Mouse (Mus musculus) lung, postnatal 10 days (tissue): ENCODE results near the gene Erfe.

Experiments used
- DNase-seq: peaks from one replicate; pipeline ENCODE4 v3.0.0; 2021

Gene Erfe

DNA sequence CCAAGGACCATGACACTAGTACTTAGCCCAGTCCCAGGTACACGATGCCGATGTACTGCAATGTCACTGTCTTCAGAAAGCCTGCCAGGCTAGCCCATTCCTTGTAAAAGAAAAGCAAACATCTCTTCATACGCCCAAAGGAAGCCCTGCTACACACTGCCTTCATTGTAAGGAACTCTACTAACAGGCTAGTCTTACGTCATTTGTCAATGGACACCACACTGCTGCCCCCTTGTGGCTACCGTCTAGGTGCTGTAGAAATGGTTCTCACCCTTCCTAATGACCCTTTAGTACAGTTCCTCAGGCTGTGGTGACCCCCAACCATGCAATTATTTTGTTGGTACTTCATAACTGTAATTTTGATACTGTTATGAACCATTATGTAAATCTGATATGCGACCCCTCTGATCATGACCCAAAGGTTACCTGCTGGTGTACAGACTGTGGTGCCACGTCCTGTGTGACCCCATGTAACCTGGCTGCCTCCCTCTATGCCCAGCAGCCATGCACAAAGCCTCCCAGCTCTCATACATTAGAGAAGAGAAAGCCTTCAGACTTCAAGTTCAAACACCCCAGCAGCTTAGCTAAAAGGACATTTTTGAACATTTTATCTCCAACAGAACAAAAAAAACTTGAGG lies 14.3 kb downstream of the Erfe start:
- peak; percentile 84 for DNase-seq

DNA sequence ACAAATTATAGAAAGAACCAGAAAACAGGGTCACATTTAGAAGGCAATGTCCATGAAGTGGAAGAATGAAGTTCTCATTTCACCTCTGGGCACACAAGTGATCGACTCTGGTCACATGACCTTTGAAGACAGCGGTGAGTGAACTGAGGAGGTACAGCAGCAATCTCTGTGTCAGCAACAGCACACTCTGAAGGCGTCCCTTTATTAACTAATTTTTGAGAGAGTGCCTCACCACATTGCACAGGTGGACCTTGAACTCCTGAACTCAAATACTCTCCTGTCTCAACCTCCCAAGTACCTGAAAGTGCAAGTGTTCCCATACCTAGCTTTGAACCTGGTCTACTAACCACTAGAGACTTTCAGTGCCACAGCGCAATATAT lies 14.9 kb downstream of the Erfe start:
- no peak for DNase-seq

GRCm38 (mm10) chr1:91390369-91390768 lies 24.1 kb downstream of the Erfe start:
- DNase-seq: no peak

DNA sequence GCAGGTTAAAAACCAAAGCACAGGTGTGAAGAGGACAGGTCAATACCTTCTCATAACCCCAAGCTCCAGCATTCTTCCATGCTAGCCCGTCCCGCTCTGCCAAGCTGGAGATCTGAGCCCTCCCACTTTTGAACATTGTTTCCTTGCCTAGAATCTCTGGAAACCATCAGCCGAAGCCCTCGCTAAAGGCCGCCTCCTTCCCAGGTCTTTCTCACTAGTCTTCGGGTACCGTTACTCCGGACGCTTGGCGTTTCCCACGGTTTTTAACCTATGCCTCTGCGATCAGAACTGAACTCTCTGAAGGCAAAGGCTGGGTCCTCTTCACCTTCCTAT lies 31.7 kb downstream of the Erfe start:
- peak; percentile 33 for DNase-seq

DNA sequence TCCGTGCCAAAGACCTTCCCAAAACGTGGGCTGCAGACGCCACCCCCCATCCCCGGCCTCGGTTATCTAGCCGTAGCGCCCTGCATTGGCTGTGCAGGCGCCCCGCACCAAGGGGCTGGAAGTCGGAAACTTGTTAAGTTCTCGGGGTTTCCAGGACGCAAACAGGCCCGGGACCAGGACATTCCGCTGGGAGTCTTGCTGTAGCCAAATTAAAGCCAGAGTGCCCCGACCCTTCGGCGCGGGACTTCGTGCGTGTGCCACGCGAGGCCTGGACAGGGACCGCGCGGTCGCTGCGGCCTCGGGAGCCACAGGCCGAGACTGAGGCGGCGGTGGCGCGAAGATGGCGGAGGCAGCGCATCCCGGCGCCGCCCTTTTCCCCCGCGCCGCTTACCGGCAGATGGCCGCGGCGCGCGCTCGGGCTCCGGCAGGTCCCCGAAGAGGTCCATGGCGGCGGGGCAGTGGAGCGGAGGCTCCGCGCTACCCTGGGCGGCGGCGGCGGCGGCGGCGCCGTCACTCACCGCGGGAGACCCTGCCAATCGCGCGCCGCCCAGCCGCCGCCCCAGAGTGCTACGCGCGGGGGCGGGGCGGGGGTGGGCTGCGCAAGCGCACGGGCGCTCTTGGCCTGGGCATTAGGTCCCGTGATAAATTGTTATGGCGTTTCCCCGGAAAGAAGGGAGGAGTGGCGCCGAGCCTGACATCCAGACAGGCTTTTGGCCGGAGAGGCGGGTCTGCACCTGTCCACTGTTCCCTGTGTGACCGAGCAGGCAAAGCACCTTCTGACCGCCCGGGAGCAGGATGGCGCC lies 32.2 kb downstream of the Erfe start, which contains the start of gene Ilkap:
Ilkap (minus strand) TSS at position 556 of the 803 bp plus-strand sequence.
- peak; percentile 85 for DNase-seq

- no peak for DNase-seq
These were observed 38.7 kb downstream of the Erfe start for GRCm38 (mm10) chr1:91404976-91405375.

GRCm38 (mm10) chr1:91405406-91406169 lies 39.4 kb downstream of the Erfe start:
- DNase-seq: no peak

- DNase-seq: no peak
These were observed 41.6 kb downstream of the Erfe start for GRCm38 (mm10) chr1:91407819-91408218.

GRCm38 (mm10) chr1:91411631-91412285 lies 45.5 kb downstream of the Erfe start:
- no peak for DNase-seq

GRCm38 (mm10) chr1:91412286-91413029 lies 46.2 kb downstream of the Erfe start:
- DNase-seq: peak; percentile 49

DNA sequence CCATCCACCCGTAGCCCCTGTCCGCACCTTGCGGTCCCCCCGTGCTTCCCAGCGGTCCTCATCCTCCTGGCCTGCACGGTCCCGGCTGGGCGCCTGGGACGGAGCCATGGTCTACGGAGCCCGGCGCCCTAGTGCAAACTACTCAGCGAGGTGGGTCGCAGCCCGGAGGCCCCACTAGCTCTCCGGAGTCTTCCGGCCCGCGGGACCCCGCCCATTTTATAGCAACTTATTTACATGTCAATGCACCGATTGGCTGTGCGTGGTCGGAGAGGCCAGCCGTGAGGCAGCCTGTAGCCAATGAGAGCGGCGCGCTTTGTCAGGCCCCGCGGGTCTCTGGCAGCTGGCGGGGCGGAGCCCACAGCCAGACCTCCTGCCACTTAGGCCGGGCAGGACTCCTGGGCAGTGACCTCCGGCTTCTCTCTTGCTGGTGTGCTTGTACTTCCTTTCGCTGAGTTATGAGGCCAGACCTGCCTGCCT lies 46.8 kb downstream of the Erfe start:
- DNase-seq: peak; percentile 97

DNA sequence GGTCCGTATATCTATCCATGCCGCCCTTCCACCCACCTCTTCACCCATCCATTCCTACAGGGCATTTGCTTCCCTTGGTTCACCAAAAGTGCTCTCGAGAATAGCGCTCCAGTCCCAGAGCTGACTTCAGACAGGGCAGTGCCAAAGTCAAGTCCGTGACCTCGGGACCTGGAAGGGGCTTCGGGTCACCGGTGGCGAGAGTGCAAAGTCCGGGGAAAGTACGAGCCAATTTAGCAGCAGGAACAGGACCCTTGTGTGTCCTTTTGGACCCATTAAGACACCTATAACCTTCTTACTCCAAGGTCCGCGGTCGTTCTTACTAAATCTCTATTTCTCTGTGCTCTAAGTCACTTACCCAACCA lies 47.3 kb downstream of the Erfe start:
- no peak for DNase-seq

DNA sequence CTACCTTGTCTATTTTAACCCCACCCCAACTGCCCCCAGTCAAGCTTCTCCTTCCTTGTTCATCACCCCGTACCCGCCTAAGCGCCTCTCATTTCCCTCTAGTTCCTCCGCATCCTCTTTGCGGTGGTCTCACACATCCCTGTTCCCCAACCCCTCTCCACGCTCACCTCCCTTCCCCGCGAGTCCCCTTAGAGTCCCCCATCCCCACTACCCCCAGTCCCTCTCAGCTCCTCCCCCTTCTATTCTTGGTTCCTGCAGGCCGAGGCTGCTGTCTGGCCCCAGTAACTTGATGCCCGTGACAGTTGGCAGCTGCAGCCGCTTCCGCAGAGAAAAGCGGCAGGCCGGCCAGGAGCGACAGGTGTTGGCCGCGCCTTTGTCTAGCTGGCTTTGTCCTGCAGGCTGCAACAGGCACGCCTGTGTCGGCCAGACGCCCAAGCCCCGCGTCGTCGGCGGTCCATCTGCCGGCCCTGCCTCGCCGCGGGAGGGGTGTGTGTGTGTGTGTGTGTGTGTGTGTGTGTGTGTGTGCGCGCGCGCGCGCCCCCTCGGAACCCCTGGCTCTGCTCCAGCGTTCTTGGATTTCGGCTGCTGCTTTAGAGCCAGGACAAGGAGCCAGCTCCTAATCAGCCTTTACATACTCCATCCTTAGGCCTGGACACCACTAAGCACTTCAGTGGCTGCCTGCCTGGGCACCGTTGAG lies 47.8 kb downstream of the Erfe start, which contains the start of gene Hes6:
Hes6 (minus strand) TSS at position 141 of the 697 bp plus-strand sequence.
- peak; percentile 87 for DNase-seq

GRCm38 (mm10) chr1:91414903-91415302 lies 48.7 kb downstream of the Erfe start:
- no peak for DNase-seq

- DNase-seq: no peak
These were observed 49.1 kb downstream of the Erfe start for GRCm38 (mm10) chr1:91415311-91415710.

GRCm38 (mm10) chr1:91417991-91418390 lies 51.8 kb downstream of the Erfe start:
- no peak for DNase-seq

DNA sequence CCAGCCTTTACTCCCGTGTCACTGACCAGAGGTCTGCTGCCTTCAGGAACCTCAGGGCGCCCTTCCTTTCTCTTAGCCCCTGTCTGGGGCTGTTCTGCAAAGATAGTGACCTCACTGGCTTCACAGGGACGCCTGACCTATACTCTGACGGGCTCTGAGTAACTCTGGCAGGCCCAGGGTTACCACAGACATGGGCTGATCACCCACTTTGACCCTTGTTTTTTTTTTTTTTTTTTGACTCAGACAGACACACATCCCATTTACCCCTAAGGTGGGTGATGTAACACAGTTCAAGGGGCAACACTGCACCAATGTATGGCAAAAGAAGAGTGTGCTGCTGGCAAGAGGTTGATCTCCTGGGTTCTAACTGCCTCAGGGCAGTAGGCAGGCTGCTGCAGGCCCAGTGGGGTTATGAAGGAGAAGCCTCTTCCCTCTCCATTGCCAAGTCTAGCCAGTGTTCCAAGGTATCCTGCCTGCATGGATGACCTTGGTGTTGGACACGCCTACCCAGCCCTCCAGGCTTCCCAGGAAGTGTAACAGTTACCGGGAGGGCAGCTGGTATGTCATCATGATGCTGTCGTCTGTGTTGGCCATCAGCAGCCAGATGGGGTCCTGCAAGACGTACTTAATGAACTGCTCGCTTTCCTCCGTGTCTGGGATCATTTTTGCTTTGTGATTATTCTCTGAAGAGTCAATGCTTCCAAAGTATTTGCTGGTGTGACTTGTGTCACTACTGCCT lies 53.8 kb downstream of the Erfe start:
- no peak for DNase-seq

GRCm38 (mm10) chr1:91420601-91421065 lies 54.4 kb downstream of the Erfe start:
- no peak for DNase-seq
